Mouse (Mus musculus) right cerebral cortex, postnatal 25 days (tissue): Measurements from ENCODE around the gene Nr3c2.

Source experiments
- DNase-seq: peaks from one replicate; pipeline ENCODE4 v3.0.0; 2022

Gene Nr3c2

GRCm38 (mm10) chr8:76972947-76973552, 73.8 kb downstream of the Nr3c2 start:
- no peak for DNase-seq

GRCm38 (mm10) chr8:76977907-76978306, 78.7 kb downstream of the Nr3c2 start:
- no peak for DNase-seq

GRCm38 (mm10) chr8:76984082-76984481, 84.8 kb downstream of the Nr3c2 start:
- no peak for DNase-seq

GRCm38 (mm10) chr8:76984851-76985250, 85.6 kb downstream of the Nr3c2 start:
- DNase-seq, result no peak

- no peak for DNase-seq
These were observed 88.6 kb downstream of the Nr3c2 start for GRCm38 (mm10) chr8:76987876-76988275.

- no peak for DNase-seq
These were observed 99.0 kb downstream of the Nr3c2 start for GRCm38 (mm10) chr8:76998276-76998675.

GRCm38 (mm10) chr8:77009425-77009824, 110.2 kb downstream of the Nr3c2 start:
- no peak for DNase-seq

GRCm38 (mm10) chr8:77011985-77012384, 112.7 kb downstream of the Nr3c2 start:
- no peak for DNase-seq

GRCm38 (mm10) chr8:77012641-77013040, 113.4 kb downstream of the Nr3c2 start:
- DNase-seq, result no peak

GRCm38 (mm10) chr8:77016713-77017112, 117.5 kb downstream of the Nr3c2 start:
- DNase-seq, result no peak

- DNase-seq, result no peak
These were observed 124.8 kb downstream of the Nr3c2 start for GRCm38 (mm10) chr8:77023837-77024710.

GRCm38 (mm10) chr8:77031213-77031612, 132.0 kb downstream of the Nr3c2 start:
- no peak for DNase-seq

GRCm38 (mm10) chr8:77033706-77034464, 134.6 kb downstream of the Nr3c2 start:
- no peak for DNase-seq

- no peak for DNase-seq
These were observed 135.2 kb downstream of the Nr3c2 start for GRCm38 (mm10) chr8:77034465-77034829.

GRCm38 (mm10) chr8:77041214-77041613, 142.0 kb downstream of the Nr3c2 start:
- no peak for DNase-seq

- DNase-seq, result no peak
These were observed 145.6 kb downstream of the Nr3c2 start for GRCm38 (mm10) chr8:77044849-77045248.

- DNase-seq, result no peak
These were observed 146.5 kb downstream of the Nr3c2 start for GRCm38 (mm10) chr8:77045711-77046110.

GRCm38 (mm10) chr8:77046217-77046616, 147.0 kb downstream of the Nr3c2 start:
- DNase-seq, result no peak

- no peak for DNase-seq
These were observed 147.5 kb downstream of the Nr3c2 start for GRCm38 (mm10) chr8:77046731-77047130.

- no peak for DNase-seq
These were observed 152.4 kb downstream of the Nr3c2 start for GRCm38 (mm10) chr8:77051399-77052275.

- DNase-seq, result no peak
These were observed 156.3 kb downstream of the Nr3c2 start for GRCm38 (mm10) chr8:77055492-77056021.

GRCm38 (mm10) chr8:77056853-77057252, 157.6 kb downstream of the Nr3c2 start:
- DNase-seq, result no peak
